In genomic region chr1:82407786-82408185, GRCm38 (mm10) we compare ENCODE assay signal across 25 mouse cellular contexts.
"Had no signal": no experiment of that assay in that cellular context is flagged by ENCODE, and none has a peak within 500 bp of the region (broad histone marks: within the 10 kb centered on the region; RNA-seq: fewer than 3 reads in every experiment).

No protein-coding gene starts in this region.

- ATAC-seq: liver, embryonic 12.5 days; midbrain, embryonic 13.5 days; midbrain, embryonic 16.5 days had no signal

- H3K27ac ChIP-seq: layer of hippocampus, adult 2 months; limb, embryonic 10.5 days; liver, embryonic 12.5 days; liver, embryonic 15.5 days; lung, embryonic 15.5 days; midbrain, embryonic 10.5 days; midbrain, embryonic 13.5 days; stomach, postnatal 0 days had no signal

- H3K9me3 ChIP-seq: limb, embryonic 10.5 days; limb, embryonic 13.5 days; liver, embryonic 12.5 days; liver, embryonic 15.5 days; lung, embryonic 15.5 days; megakaryocyte, embryonic 14.5 days; midbrain, embryonic 10.5 days; midbrain, embryonic 13.5 days had no signal

- H3K4me1 ChIP-seq: liver, embryonic 12.5 days; liver, embryonic 15.5 days had no signal

- H3K36me3 ChIP-seq: limb, embryonic 10.5 days; limb, embryonic 13.5 days; liver, embryonic 12.5 days; liver, embryonic 15.5 days; lung, embryonic 15.5 days; midbrain, embryonic 10.5 days; midbrain, embryonic 13.5 days had no signal

- H3K4me3 ChIP-seq: layer of hippocampus, adult 2 months; limb, embryonic 10.5 days; limb, embryonic 13.5 days; liver, embryonic 12.5 days; liver, embryonic 15.5 days; lung, embryonic 15.5 days; megakaryocyte, embryonic 14.5 days; midbrain, embryonic 10.5 days; midbrain, embryonic 13.5 days; myocyte had no signal

- DNase-seq: kidney, postnatal 14 days; kidney, postnatal 4 days; layer of hippocampus, adult 9-11 months; liver; lung, adult 18-20 months; lung, postnatal 10 days; lung, postnatal 36 days; right cerebral cortex, adult 18-20 months; right cerebral cortex, postnatal 14 days; right cerebral cortex, postnatal 4 days; thymus, adult 2 months; thymus, postnatal 14 days; thymus, postnatal 4 days had no signal

- H3K27me3 ChIP-seq: limb, embryonic 13.5 days; liver, embryonic 12.5 days; liver, embryonic 15.5 days; lung, embryonic 15.5 days; megakaryocyte, embryonic 14.5 days; midbrain, embryonic 13.5 days had no signal

- H3K4me2 ChIP-seq: limb, embryonic 13.5 days; liver, embryonic 12.5 days; liver, embryonic 15.5 days; lung, embryonic 15.5 days; midbrain, embryonic 13.5 days had no signal

- H3K9ac ChIP-seq: limb, embryonic 13.5 days; liver, embryonic 12.5 days; liver, embryonic 15.5 days; lung, embryonic 15.5 days; midbrain, embryonic 13.5 days had no signal
